Mouse (Mus musculus) stomach, postnatal 0 days (tissue): ENCODE data around the gene Sox2. TPM values are rescaled to one million over a fixed set of nuclear protein-coding genes. Genes with fewer than 3 reads are reported as not detected.

Experiments
- ATAC-seq: fragments of 200-750 bp; cut with Nextera tagmentation; 2 replicates; pipeline ENCODE4 v1.8.0; 2017; ENCODE audit not compliant: low FRiP score, low TSS enrichment
- DNase-seq: peaks from one replicate; pipeline ENCODE4 v3.0.0-alpha.2; 2016; ENCODE audit warnings: low spot score
- H3K27ac ChIP-seq: fragments of 300-500 bp; sonication (generic); replicated peaks from 2 replicates; pipeline ENCODE4 v1.5.1; 2014; ENCODE audit warnings: mild to moderate bottlenecking, control low read depth
- H3K27me3 ChIP-seq: fragments of 300-500 bp; sonication (generic); 2 replicates; pipeline ENCODE4 v1.6.1; 2014; ENCODE audit warnings: low read length; ENCODE audit not compliant: control insufficient read depth, insufficient read depth
- H3K36me3 ChIP-seq: fragments of 300-500 bp; sonication (generic); 2 replicates; pipeline ENCODE4 v1.6.1; 2014; ENCODE audit warnings: low read length, mixed read lengths; ENCODE audit not compliant: control insufficient read depth, insufficient read depth
- H3K4me1 ChIP-seq: fragments of 300-500 bp; sonication (generic); replicated peaks from 2 replicates; pipeline ENCODE4 v1.6.1; 2014; ENCODE audit warnings: antibody characterized with exemption; ENCODE audit not compliant: control insufficient read depth, insufficient read depth
- H3K4me2 ChIP-seq: fragments of 300-500 bp; sonication (generic); replicated peaks from 2 replicates; pipeline ENCODE4 v1.6.1; 2014; ENCODE audit warnings: low read depth, mild to moderate bottlenecking, control low read depth, moderate library complexity
- H3K4me3 ChIP-seq: fragments of 300-500 bp; sonication (generic); 2 replicates; pipeline ENCODE4 v1.5.1; 2014; ENCODE audit warnings: low read depth, low read length, control low read depth
- H3K9ac ChIP-seq: fragments of 300-500 bp; sonication (generic); 2 replicates; pipeline ENCODE4 v1.6.1; 2014; ENCODE audit warnings: mild to moderate bottlenecking, low read length, control low read depth, mixed read lengths
- H3K9me3 ChIP-seq: fragments of 300-500 bp; sonication (generic); 2 replicates; pipeline ENCODE4 v1.6.1; 2016; ENCODE audit warnings: low read length; ENCODE audit not compliant: control insufficient read depth
- CTCF ChIP-seq: IDR thresholded peaks from 2 replicates; pipeline ENCODE4 v1.5.1; 2016; ENCODE audit warnings: antibody characterized with exemption, low read depth, mild to moderate bottlenecking, moderate library complexity
- EP300 ChIP-seq: optimal IDR thresholded peaks from 2 replicates; pipeline ENCODE3; 2016; ENCODE audit warnings: antibody characterized with exemption
- WGBS: fragments of 180-500 bp; shearing (Covaris S2); extraction: QIAGEN DNeasy Blood & Tissue Kit; methylation state at CpG from one replicate; pipeline ENCODE4 v1.1.7; 2014; 5-methylcytosine and 5-hydroxymethylcytosine counted together
- polyA plus RNA-seq: library from polyadenylated mRNA; unstranded; fragments of >200 nt; fragmentation: Nextera tagmentation; extraction: Ambion mirVana; gene quantifications from 2 replicates; pipeline ENCODE4 v1.2.1, GENCODE M21; 2015

The Sox2 gene
- polyA plus RNA-seq, 1 experiment from 2014 or later = 14.7 TPM

DNA sequence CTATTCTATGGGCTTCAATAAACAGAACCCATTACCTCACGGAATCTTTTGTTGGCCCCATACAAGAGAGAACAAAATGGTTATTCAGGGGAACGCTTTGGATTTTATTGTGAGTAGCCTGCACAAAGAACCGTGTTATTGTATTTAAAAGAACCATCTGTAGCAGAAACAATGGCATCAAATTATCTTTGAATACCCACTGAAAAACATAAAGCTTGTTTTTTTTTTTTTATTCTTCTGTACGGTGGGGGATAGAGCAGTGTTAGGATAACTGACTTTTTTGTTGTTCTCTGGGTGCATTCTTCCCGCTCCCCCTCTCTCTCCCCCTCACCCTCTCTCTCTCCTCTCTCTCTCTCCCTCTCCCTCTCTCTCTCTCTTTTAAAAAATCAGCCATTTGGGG, 12.3 kb upstream of the Sox2 start:
- ATAC-seq (no peak), DNase-seq (no peak)
- TF ChIP-seq EP300 (no peak), CTCF (no peak)
- Histone ChIP-seq H3K9ac (no peak overlapping the region), H3K9me3 (no peaks in the 10 kb centered on the region), H3K4me3 (no peak overlapping the region), H3K27me3 (peaks cover 13% of the 10 kb centered on the region; the same call in 1 of the 2 replicates), H3K36me3 (no peaks in the 10 kb centered on the region), H3K4me2 (no peak overlapping the region), H3K27ac (no peak overlapping the region), H3K4me1 (no peaks in the 10 kb centered on the region)
- 38% methylated on average over 5 of the region's 5 CpGs for WGBS

DNA sequence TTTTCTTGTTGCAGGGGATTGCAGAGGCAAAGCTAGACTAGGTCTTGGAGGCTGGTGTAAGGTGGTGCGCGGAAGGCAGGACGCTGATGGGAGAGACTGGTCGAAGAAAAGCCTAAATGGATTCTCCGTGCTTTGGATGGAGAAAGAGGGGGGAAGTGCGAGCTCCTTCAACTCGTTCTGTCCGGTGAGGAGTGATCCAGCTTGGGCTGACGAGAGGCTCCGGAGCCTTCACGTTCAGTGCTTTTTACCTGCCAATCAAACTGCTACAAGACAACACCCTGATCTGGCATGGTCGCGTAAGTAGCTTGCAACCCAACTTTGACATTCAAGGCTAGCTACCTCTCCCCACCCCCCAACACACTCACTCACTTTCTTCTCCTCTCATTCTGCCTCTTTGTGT, 11.9 kb upstream of the Sox2 start:
- Histone ChIP-seq H3K36me3 (no peaks in the 10 kb centered on the region), H3K27ac (no peak overlapping the region), H3K9me3 (no peaks in the 10 kb centered on the region), H3K4me3 (no peak overlapping the region), H3K4me1 (no peaks in the 10 kb centered on the region), H3K4me2 (no peak overlapping the region), H3K27me3 (peaks cover 13% of the 10 kb centered on the region; the same call in 1 of the 2 replicates), H3K9ac (no peak overlapping the region)
- DNase-seq = no peak
- 15% methylated on average over 13 of the region's 13 CpGs for WGBS
- TF ChIP-seq CTCF (no peak), EP300 (no peak)
- ATAC-seq = no peak

DNA sequence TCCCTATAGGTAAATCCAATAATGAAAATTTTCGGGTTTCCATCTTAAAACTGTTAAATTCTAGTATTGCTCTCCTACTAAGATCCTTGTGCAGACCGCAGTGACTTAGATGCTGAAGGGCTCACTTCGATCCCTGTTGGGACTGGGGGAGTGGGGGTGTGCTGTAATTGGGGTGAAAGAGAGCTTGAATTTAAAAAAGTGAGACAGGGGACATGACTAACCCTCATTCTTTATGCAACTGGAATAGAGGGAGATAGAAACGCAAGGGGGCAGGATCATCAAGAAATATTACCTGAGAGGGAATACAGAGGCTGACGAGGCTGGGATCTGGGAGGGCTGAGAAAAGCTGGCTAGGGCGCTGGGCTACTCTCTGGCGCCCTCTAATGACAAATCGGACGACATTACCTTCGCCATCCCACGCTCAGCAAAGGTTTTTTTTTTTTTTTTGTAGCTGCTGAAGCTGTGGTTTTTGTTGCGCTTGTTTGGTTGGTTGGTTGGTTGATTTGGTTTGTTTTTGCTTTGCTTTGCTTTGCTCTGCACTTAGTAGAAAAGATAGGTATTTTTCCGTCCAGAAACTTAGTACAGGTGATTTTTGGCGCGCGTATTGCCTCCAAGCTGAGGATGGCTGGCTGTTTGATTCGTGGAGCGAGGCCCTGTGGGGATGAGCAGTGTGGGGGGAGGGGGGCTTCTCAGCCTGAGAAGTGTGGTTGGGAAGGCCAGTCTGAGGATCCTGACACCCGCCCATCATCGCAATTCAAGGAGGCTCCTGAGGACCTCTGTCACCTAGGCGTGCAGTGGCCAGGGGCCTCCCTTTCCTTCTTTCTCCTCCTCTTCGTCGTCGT, 11.0 kb upstream of the Sox2 start:
- no peak overlapping the region for H3K27ac ChIP-seq
- peaks cover 16% of the 10 kb centered on the region; the same call in 1 of the 2 replicates for H3K27me3 ChIP-seq
- ATAC-seq = peak; percentile 66; the same call in 1 of the 2 replicates
- H3K9ac ChIP-seq = no peak overlapping the region
- peak; percentile 82 for TF ChIP-seq CTCF
- TF ChIP-seq EP300 = no peak
- peak; percentile 57 for DNase-seq
- H3K4me2 ChIP-seq = peak overlapping the region; percentile 8; the same call in 1 of the 2 replicates
- no peaks in the 10 kb centered on the region for H3K4me1 ChIP-seq
- 10% methylated on average over 24 of the region's 24 CpGs for WGBS
- H3K9me3 ChIP-seq = no peaks in the 10 kb centered on the region
- H3K36me3 ChIP-seq = no peaks in the 10 kb centered on the region
- no peak overlapping the region for H3K4me3 ChIP-seq

DNA sequence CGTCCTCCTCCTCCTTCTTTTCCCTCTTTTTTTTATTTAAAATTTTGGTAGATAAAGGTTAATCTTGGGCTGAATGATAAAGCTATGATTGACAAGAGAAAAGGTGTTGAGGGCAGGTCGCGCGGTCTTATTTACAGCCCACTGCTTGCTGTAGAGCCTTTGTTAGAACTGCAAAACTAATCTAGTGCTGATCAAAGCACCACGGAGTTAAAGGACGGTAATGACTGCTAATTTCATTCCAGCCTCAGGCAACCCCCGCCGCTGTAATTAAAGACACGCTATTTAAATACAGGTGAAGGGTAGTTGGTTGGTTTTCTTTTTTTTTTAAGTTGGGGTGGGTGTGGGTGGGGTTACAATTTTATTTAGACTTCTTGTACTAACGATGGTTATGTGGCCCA, 10.3 kb upstream of the Sox2 start:
- Histone ChIP-seq H3K4me2 (no peak overlapping the region), H3K9ac (no peak overlapping the region), H3K36me3 (no peaks in the 10 kb centered on the region), H3K27ac (no peak overlapping the region), H3K4me1 (no peaks in the 10 kb centered on the region), H3K27me3 (peaks cover 16% of the 10 kb centered on the region; the same call in 1 of the 2 replicates), H3K9me3 (no peaks in the 10 kb centered on the region), H3K4me3 (no peak overlapping the region)
- WGBS = 19% methylated on average over 10 of the region's 10 CpGs
- DNase-seq = no peak
- ATAC-seq = no peak
- no peak for TF ChIP-seq CTCF

DNA sequence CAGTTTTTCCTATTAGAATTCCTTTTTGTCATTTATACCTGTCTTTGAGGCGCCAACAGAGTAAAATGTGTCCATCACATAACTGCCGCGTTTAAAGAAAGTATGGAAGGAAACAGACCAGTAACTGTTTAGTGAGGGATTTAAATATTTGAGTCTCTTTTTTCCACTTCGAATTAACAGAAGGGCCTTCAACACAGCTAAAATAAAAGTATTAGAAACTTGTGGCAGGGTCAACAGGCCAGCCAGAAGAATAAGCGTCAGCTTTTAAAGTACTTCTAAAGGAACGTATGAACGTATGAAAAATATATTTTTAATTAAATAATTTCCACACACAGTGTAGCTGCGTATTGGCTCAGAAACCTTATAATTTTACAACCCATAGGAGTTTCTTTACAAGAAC, 9.9 kb upstream of the Sox2 start:
- ATAC-seq (no peak), DNase-seq (no peak)
- no peak overlapping the region for H3K27ac ChIP-seq
- H3K27me3 ChIP-seq = peaks cover 16% of the 10 kb centered on the region; the same call in 1 of the 2 replicates
- peak overlapping the region; percentile 27; the same call in 1 of the 2 replicates for H3K4me2 ChIP-seq
- 18% methylated on average over 8 of the region's 8 CpGs for WGBS
- H3K4me3 ChIP-seq = no peak overlapping the region
- H3K9ac ChIP-seq = no peak overlapping the region
- H3K36me3 ChIP-seq = no peaks in the 10 kb centered on the region
- H3K9me3 ChIP-seq = no peaks in the 10 kb centered on the region
- no peaks in the 10 kb centered on the region for H3K4me1 ChIP-seq
- TF ChIP-seq EP300 (no peak), CTCF (no peak)
